Mouse (Mus musculus) frontal cortex, postnatal 14 days (tissue): ENCODE measurements at regions not wholly inside any gene's neighbourhood (a gene's known extent, or its start where the extent isn't known, plus 50 kb on each side); places are given as distances from the start of the nearest gene placed in this dataset.

Source experiments
- DNase-seq, 2 experiments: peaks; one replicate each; pipeline ENCODE4 v3.0.0; 2022; ENCODE audit warnings: low spot score in 2 of 2

DNA sequence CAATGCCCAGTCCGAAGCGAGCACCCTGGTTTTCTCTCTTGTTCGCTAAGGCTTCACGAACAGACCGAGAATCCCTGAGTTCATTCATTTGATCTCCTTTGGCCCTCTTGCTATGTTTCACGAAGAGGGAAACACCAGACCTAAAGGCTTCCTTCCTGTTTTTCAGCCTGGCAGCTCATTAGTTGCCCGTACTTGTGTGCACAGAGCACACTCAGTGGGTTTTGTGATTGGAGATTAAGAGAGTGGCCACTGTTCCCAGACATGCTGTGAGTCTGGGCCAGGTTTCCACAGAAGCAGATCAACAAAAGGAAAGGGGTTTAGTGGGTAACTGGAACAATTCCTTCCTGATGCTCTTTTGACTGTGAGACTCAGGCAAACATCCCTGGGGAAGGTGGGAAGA is 331.5 kb upstream of the Kazn start:
- DNase-seq, result no peak

DNA sequence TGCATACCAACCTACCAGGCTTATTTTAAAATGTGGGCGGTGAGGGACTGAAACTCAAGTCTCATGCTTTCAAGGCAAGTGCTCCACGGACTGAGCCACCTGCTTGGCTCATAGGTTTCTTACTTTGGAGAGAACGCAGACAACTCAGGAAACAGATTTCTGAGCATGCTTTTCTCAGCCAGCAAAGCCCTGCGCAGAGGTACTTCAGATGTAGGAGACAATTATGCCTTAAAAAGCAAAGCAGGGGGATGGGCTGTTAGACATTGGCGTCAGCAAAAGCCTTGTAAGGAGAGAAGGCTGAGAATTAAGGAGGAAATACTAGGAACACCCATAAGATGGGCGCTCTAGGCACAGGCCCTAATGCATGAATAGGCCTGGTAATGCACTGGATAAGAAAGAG is 329.4 kb upstream of the Kazn start:
- DNase-seq, result peak in 1 of 2 experiments; percentile 18

DNA sequence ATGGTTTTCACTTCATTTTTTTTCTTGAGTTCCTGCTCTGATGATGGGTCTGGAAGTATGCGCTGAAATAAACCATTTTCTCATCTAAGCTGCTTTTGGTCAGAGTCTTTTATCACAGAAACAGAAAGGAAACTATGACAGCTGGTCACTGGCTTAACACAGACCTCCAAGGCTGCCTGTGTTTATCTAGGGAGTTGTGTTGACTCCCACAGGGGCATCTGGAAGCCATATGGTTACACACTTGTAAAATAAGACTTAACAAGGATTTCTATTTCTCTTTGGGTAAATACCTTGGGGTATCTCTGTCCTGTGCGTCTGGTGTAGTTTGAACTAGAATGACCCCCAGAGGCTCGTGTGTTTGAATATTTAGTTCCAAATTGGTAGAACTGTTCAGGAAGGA is 315.5 kb upstream of the Kazn start:
- DNase-seq, result no peak

DNA sequence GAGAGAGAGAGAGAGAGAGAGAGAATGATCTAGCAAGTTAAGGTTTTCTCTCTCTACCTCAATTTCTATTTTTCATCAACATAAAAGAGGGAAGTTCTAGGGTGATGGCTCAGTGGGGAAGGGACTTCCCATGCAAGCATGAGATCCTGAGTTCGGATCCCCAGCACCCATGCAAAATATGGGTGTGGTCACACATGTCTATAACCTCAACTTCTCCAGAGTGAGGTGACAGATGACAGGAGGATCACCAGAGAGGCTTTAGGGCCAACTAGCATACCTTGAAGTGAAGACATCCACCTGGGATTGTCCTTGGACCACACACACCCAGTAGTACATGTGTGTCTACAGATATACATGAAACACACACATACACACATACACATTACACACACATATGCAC is 306.7 kb upstream of the Kazn start:
- DNase-seq, result no peak

DNA sequence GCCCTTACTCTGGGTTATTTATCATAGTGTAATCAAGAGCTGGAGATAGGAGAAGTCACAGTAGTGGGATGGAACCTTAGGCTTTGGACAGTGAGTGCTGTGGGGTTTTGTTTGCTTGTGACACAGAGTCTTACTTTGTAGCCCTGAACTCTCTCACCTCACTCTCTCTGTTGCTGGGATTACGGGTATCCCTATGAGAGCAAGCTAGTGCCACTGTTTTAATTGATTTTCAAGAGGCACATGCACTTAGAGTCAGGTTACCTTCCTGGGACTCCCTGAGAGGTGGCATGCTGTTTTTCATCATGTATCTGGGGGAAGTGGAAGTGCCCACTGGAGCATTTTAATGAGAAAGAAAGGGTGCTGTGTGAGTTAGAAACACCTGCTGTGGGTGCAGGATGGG is 306.0 kb upstream of the Kazn start:
- no peak for DNase-seq

DNA sequence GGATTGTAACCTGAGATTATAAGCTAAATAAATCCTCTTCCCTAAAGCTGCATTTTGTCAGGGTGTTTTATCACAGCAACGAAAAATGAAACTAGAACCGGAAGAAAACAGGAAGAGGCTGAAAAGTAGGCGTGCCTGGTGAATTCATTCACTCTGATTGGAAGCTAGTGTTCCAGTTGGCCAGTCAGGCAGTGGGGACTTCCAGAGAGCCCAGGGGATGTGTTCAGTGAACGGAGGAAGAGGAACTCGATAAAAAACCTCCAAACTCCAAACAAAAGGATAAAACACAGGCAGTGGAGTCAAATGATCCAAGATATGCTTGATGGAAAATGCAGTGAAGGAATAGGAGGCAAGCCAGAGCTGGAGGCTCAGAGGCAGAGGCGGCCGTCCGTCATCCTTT is 305.5 kb upstream of the Kazn start:
- no peak for DNase-seq

DNA sequence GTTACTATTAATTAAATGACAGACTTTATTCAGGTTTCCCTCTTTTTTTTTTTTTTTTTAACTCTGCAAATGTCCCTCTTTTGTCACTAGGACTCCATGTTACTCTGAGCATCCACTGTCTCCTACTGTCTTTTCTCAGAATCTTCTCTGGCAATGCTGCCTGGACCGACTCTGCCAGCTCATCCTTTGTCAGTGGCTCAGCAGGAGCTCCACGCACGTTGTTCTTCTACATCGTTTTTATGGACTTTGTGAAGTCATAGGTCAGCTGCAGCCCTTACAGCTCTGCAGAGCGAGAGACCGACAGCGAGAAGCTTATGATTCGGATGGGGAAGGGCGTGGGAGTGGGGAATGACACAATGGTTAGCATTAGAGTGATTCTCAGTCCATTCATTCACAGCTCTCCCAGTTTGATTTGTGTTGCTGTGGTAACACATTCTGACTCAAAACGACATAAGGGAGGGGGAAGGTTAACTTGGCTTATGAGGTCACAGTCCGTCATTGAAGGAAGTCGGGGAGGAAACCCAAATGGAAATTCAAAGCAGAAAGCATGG is 300.1 kb upstream of the Kazn start:
- DNase-seq, result no peak

DNA sequence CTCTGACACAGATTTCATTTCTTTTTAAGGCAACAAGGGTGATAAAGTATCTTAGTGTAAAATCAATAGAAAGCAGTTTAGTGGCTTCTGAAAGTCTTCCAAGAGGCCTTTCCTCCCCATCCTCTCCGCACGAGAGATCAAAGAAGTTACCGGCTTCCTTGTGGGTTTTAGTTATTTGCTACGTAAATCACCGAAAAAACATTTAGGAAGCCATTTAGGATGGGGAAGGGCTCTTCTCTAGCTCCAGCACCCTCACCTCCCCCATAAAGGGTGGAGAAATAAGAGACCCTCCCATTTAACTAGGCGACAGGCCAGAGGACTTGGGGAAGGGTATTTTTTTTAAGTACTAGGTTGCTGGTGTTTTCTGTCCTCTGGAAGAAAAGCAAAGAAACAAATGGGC is 287.9 kb upstream of the Kazn start:
- no peak for DNase-seq

DNA sequence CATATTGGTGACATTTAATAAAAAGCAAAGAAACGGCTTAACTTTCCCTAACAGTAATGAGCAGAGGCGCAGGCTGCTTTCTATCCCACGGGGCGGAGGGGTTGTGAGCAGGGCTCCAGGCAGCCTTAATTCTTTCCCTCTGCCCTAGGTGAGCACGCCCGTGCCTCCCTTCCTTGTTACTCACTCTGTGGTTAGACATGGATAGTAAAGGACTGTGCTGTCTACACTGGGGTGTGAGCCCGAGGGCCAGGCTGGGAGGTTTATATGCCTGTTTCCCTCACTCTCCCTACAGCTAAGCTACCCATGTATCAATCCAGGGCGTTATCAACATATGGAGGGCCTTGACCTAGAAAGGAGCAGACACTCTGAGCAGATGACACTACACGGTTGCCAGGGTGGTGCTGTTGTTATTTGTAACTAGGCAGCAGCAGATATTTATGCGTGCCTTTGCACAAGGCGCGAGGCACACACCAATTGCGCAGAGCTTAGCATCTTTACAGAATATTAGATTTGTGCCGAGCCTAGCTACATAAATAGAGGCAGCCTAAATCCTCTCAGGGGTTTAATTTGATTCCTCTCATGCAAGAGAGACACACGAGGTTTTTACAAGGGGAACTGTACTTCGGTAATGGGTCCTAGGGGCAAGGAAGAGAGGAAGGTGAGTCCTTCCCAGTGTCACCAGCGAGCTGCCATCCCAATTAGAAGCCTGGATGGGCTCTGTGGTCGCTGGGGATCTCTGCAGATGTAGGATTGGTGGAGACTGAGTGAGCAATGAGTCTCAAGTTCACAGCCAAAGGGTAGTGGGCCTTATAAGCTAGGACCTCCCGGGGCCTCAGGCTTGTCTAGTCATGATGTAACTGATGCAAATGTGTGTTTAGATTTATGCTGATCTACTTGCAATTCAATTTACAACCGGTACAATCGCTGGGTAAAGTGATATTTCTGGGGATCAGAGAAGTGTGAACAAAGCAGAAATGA is 278.6 kb upstream of the Kazn start:
- peak in 1 of 2 experiments; percentile 10 for DNase-seq

DNA sequence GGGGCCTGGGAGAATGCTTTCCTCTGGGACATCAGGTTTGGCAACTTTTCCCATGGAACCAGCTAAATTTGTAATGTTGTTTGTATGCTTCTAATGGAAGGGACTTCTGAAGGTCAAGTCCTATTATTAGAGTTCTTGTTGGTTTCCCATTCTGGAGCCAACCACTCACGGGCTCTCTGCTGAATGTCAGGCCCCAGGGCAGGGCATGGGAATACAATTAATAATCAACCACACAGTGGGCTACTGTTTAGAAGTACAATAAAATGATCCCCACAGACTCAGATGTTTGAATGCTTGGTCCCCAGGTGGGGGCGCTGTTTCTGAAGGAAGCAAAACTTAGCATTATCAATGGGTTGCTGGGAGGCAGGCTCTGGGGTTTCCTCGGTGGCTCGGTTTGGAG is 275.6 kb upstream of the Kazn start:
- no peak for DNase-seq

DNA sequence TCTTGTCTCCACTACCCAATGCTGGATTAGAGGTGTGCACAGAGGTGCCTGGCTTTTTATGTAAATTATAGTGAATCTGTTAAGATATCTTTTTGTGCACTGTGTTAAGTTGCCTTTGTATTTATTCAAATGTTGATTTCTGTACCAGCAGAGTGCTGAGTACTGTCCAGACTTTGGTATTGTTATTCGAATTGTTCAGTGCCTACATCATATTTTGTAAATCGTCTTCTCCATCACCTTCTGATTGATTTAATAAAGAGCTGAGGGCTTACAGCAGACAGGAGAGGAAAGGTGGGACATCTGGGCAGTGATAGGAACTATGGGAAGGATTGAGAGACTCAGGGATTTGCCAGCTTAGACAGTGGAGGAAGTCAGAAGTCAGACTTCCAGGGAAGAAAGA is 270.2 kb upstream of the Kazn start:
- DNase-seq, result no peak

DNA sequence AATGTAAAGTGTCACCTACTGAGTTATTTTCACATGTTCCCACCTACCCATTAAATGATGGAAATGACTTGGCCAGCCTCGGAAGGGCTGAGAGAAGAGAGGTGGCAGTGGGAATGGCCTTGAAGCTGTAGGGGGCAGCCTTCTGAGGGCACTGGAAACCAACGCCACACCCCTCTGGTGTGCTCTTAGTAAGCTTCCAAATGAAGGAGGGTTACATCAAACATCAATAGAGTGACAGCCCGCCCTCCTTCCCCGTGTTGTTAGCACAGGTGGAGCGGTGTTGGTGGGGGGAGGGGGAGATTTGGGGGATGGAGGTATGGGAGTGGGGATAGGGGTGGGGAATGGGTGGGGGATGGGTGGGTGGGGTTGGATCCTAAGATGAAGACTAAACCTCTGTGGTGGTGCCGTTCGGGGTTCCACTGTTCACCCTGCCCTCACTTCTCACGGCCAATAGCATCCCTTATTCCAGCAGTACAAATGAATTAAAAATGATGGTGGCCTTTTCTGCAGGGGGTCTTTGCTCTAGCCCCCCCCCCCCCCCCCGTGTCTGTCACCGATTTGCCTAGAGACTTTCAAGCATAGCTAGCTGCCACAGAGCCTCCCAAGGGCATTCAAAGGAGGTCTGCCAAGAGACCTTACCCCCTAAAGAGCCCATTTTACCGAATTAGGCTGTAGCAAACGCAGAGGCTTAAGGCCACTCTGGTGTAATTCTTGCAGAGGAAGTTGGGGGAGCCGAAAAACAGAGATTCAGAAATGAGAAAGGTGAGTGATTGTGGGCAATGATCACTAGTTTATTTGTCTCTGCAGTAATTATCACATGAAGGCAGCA is 267.4 kb upstream of the Kazn start:
- no peak for DNase-seq

DNA sequence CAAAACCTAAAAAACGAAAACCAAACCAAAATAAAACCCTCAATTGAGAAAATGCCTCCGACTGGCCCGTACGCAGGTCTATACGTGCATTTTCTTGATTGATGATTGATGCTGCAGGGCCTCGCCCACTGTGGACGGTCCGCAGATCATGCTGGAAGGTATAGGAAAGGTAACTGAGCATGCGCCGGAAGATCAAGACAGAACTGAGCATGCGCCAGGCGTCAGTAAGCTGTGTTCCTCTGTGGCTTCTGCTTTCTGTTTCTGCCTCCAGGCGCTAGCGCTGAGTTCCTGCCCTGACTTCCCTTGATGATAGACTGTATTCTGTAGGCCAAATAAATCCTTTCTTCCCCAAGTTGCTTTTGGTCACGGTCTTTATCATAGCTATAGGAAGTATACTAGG is 264.6 kb upstream of the Kazn start:
- DNase-seq, result no peak

DNA sequence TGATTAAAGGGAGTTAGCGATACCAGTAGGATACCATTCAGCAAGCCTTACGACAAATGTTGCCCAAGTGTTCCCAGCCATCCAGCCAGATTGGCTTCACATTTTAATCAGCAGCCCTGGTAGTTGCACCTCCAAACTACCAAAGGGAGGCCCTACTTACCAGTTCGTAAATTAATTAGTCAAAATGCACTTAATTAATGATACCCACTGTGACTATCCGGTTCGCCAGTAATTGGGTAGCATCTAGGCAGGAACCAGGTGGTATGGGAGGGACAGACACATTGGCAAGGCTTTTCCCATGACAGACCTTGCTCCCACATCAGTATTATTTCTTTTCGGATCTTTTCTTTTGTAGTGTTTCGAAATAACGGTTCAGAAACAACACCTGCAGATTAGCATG is 262.0 kb upstream of the Kazn start:
- DNase-seq, result no peak

DNA sequence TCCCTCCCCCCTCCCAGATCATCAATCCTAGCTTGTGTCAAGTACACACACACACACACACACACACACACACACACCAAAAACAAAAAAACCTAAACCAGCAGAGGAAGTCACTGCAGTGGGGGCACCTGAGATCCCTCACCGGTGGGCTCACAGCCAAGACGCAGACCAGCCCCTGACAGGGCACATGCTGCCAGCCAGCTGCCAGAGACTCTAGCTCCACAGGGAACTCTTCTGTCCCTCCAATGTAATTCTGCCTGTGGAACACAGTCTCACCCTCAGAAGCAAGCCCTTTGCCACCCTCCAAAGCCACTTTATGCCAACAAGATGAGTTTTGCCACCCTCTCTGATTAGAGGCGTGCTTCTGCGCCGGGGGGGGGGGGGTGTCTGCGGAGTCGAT is 261.3 kb upstream of the Kazn start:
- no peak for DNase-seq

DNA sequence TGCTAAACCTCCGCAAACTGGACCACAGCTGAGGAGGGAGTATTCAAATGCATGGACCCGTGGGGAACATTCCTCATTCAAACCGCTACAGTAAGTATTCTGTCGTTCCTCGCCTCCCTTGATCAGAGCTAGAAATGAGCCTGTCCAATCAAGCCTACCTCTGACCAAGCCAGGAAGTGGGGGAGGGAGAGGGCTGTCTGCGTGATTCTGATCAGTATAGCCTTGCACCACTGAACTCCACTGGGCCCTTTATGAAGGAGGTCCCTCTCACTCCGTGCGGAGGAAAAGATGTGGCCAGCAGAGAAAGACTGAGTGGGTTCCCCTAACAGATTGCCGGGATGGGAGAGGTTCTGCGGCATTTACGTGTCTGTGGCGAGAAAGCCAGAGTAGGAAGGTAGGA is 257.4 kb upstream of the Kazn start:
- no peak for DNase-seq

DNA sequence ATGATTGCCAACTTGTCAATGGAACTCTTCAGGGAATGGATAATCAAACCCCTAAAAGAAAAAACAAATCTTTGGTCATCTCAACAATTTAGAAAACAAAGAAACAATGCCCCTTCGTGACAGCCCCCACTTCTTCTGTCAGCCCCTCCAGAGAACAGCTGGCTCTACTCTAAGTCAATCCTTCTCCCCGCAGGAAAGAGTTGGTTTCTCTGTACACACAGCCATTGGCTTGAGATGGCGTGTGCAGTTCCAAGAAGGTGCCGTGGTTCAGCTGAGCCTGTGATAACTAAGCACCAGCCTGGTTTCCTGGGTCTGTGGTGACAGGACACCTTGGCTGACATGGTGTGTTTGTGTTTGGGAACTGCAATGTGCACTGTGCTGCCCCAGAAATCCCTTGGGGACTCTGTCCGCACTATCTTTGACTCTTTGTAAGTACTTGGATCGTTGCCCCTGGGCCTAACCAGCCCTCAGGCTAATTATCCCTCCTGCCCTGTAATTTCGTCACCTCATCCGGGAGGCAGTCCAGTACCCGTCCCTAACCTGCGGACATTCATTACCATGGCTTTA is 253.8 kb upstream of the Kazn start:
- DNase-seq, result no peak

DNA sequence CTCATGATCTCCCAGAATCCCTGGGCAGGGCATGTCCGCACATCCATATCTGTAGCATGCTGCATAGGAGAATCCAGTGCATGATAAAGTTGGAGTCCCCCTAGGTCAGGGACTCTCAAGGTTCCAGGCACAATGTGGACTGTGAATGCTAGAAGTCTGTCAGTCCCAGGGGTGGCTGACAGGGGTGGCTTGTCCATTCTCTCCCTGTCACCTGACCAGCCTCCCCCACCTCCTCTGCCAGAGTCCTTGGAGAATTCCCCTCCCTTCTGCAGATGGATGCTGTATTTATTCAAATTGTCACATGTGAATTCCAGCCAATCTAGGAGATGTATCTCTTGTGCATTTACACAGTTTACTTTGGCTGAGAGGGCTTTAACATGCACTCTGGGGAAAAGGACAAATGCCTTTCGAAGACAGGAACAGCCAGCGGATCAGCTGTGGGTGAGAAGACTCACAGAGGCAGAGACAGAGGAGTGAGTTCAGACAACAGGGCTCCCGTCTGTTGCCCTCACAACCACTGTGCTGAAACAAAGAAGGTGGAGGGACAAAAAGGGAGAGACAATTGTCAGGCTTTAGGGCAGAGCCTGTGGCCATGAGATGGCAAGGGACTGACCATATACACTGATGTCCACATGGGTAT is 246.7 kb upstream of the Kazn start:
- no peak for DNase-seq

DNA sequence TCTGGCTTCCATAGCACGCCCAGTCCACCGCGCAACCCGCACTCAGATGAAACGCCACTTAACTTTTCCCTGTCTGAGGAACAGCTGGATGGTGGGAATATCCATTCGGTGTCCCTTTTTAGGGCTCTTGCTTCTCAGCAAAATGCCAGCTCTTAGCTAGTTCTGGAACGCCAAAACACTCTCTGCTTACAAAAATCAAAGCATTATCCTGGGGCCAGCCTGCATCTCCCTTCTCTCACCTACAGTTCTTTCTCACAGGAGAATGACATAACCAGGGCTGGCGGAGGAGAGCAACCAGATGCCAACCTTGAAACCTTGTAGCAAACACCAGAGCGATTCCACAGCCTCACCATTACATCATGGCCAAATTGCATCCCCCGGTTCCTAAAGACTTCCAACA is 236.4 kb upstream of the Kazn start:
- no peak for DNase-seq

DNA sequence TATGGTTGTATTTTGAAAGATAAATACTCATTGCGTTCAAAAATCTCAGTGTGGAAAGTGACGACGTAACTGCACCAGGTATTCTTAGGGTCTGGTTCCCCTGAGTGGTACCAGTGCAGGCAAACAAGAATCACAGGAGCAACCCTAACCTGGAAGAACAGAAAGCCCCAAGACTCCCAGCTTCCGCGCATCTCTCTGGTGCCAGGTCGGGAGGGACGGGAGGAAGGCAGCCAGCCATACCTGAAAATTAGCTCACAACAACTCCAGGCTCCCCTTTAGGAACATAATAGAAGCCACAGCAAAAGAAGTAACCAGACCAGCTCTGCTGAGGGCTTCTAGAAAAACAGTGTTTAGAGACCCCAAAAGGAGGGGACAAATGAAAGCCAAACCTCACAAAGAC is 235.4 kb upstream of the Kazn start:
- no peak for DNase-seq

DNA sequence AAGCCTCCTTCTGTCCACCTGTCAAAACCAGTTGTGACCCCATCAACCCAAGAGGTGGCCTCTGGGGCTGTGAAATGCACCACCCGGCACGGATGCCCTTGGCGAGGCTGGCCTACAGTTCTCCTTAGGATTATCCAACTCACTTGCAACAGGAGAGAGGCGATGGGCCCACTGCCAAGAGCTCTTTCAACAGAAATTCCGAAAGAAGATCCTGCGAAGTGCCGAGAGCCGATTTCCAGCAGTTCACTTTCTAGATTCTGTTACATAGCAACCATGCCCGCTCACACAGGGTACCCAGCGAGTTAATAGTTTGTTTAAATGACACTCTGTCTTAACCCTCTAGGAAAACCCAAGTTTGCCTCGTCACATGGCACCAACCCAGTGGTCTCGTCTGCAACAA is 234.8 kb upstream of the Kazn start:
- peak; percentile 53 to 66 for DNase-seq

DNA sequence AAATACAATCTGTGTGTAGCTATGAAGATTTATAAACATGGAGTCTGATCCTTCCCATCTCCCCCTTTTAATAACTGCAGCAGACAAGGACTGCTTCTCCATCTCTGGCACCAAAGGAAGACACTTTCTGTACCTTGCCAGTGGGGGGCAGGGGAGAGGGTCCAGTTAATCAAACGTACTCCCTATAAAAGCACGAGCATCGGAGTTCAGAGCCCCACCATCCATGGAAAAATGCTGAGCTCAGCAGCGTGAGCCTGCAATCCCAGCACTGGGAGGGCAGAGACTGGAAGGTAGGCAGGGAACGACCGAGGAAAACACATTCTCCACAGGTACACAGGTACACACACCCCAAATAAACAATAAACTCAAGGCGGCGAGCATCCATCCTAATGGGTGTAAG is 234.1 kb upstream of the Kazn start:
- DNase-seq, result no peak
